Mouse (Mus musculus) kidney, postnatal 0 days (tissue): Measurements from ENCODE around the gene Fras1. TPM values are rescaled to one million over a fixed set of nuclear protein-coding genes. Genes with fewer than 3 reads are reported as not detected.
A peak's percentile ranks its signal among the peaks of the same experiment; 100 is the strongest.

Source experiments
- ATAC-seq: fragments of 200-750 bp; cut with Nextera tagmentation; replicated peaks from 2 replicates; pipeline ENCODE4 v1.8.0; 2017; ENCODE audit warnings: low read depth, moderate number of reproducible peaks, moderate TSS enrichment, moderate library complexity; ENCODE audit not compliant: low FRiP score
- DNase-seq: peaks from one replicate; pipeline ENCODE4 v3.0.0-alpha.2; 2016; ENCODE audit warnings: low spot score
- H3K27ac ChIP-seq: fragments of 300-500 bp; sonication (generic); 2 replicates; pipeline ENCODE4 v1.5.1; 2014; ENCODE audit warnings: mild to moderate bottlenecking
- H3K27me3 ChIP-seq: fragments of 300-500 bp; sonication (generic); 2 replicates; pipeline ENCODE4 v1.6.1; 2014; ENCODE audit warnings: low read length, mixed read lengths; ENCODE audit not compliant: insufficient read depth
- H3K36me3 ChIP-seq: fragments of 300-500 bp; sonication (generic); 2 replicates; pipeline ENCODE4 v1.6.1; 2014; ENCODE audit warnings: low read length, mixed read lengths; ENCODE audit not compliant: insufficient read depth
- H3K4me1 ChIP-seq: fragments of 300-500 bp; sonication (generic); replicated peaks from 2 replicates; pipeline ENCODE4 v1.6.1; 2014; ENCODE audit warnings: antibody characterized with exemption, low read length, mixed read lengths; ENCODE audit not compliant: insufficient read depth
- H3K4me2 ChIP-seq: fragments of 300-500 bp; sonication (generic); 2 replicates; pipeline ENCODE4 v1.6.1; 2014; ENCODE audit warnings: mild to moderate bottlenecking, low read length, moderate library complexity, mixed read lengths
- H3K4me3 ChIP-seq: fragments of 300-500 bp; sonication (generic); replicated peaks from 2 replicates; pipeline ENCODE4 v1.5.1; 2014; ENCODE audit warnings: low read depth, low read length
- H3K9ac ChIP-seq: fragments of 300-500 bp; sonication (generic); 2 replicates; pipeline ENCODE4 v1.6.1; 2014; ENCODE audit warnings: low read depth, low read length
- H3K9me3 ChIP-seq: fragments of 300-500 bp; sonication (generic); replicated peaks from 2 replicates; pipeline ENCODE4 v1.6.1; 2016; ENCODE audit warnings: low read length, inconsistent platforms, mixed read lengths
- CTCF ChIP-seq: IDR thresholded peaks from 2 replicates; pipeline ENCODE4 v1.5.1; 2016; ENCODE audit warnings: antibody characterized with exemption, low read depth, mild to moderate bottlenecking, moderate library complexity
- WGBS: fragments of 180-500 bp; shearing (Covaris S2); extraction: QIAGEN DNeasy Blood & Tissue Kit; methylation state at CpG from one replicate; pipeline ENCODE4 v1.1.7; 2014; 5-methylcytosine and 5-hydroxymethylcytosine counted together
- polyA plus RNA-seq: library from polyadenylated mRNA; unstranded; fragments of >200 nt; fragmentation: Nextera tagmentation; extraction: Ambion mirVana; gene quantifications from 2 replicates; pipeline ENCODE4 v1.2.1, GENCODE M21; 2015

Fras1 gene
- polyA plus RNA-seq, 1 experiment from 2014 or later: 15.8 TPM

GRCm38 (mm10) chr5:96799969-96800368 is 426.2 kb downstream of the Fras1 start:
- TF ChIP-seq CTCF: no peak

GRCm38 (mm10) chr5:96802185-96802584 is 428.4 kb downstream of the Fras1 start:
- H3K9ac ChIP-seq: no peak overlapping the region
- no peaks in the 10 kb centered on the region for H3K27me3 ChIP-seq
- H3K4me2 ChIP-seq: no peak overlapping the region
- WGBS: 17% methylated on average over 7 of the region's 7 CpGs
- H3K9me3 ChIP-seq: no peaks in the 10 kb centered on the region
- H3K36me3 ChIP-seq: no peaks in the 10 kb centered on the region
- TF ChIP-seq CTCF: no peak
- H3K27ac ChIP-seq: 0 out of 2 replicates have a peak overlapping the region, but pooled peaks have one; percentile 31
- peak; percentile 62 for DNase-seq
- peaks cover 31% of the 10 kb centered on the region for H3K4me1 ChIP-seq
- no peak overlapping the region for H3K4me3 ChIP-seq
- ATAC-seq: no peak

More at GRCm38 (mm10) chr5:96799969-96800368, 426.2 kb downstream of the Fras1 start:
- DNase-seq (no peak), ATAC-seq (no peak)
- 77% methylated on average over 9 of the region's 9 CpGs for WGBS
- H3K36me3 ChIP-seq: no peaks in the 10 kb centered on the region
- no peak overlapping the region for H3K4me2 ChIP-seq
- H3K9me3 ChIP-seq: no peaks in the 10 kb centered on the region
- H3K9ac ChIP-seq: no peak overlapping the region
- H3K4me1 ChIP-seq: peaks cover 26% of the 10 kb centered on the region
- no peaks in the 10 kb centered on the region for H3K27me3 ChIP-seq
- H3K27ac ChIP-seq: no peak overlapping the region
- no peak overlapping the region for H3K4me3 ChIP-seq

GRCm38 (mm10) chr5:96803091-96803490 is 429.3 kb downstream of the Fras1 start:
- WGBS: 19% methylated on average over 3 of the region's 3 CpGs
- ATAC-seq (no peak), DNase-seq (peak; percentile 37)
- Histone ChIP-seq H3K4me3 (no peak overlapping the region), H3K36me3 (no peaks in the 10 kb centered on the region), H3K27ac (no peak overlapping the region; the same call in 1 of the 2 replicates), H3K4me1 (peaks cover 31% of the 10 kb centered on the region), H3K27me3 (no peaks in the 10 kb centered on the region), H3K4me2 (no peak overlapping the region), H3K9me3 (no peaks in the 10 kb centered on the region), H3K9ac (no peak overlapping the region)
- no peak for TF ChIP-seq CTCF

GRCm38 (mm10) chr5:96804304-96804703 is 430.5 kb downstream of the Fras1 start:
- Histone ChIP-seq H3K9me3 (no peaks in the 10 kb centered on the region), H3K4me1 (peaks cover 31% of the 10 kb centered on the region), H3K36me3 (no peaks in the 10 kb centered on the region), H3K27me3 (no peaks in the 10 kb centered on the region), H3K9ac (no peak overlapping the region), H3K27ac (no peak overlapping the region), H3K4me2 (no peak overlapping the region), H3K4me3 (no peak overlapping the region)
- no peak for TF ChIP-seq CTCF
- ATAC-seq (no peak), DNase-seq (peak; percentile 70)
- 42% methylated on average over 4 of the region's 4 CpGs for WGBS

GRCm38 (mm10) chr5:96804813-96805212 is 431.1 kb downstream of the Fras1 start:
- Histone ChIP-seq H3K36me3 (no peaks in the 10 kb centered on the region), H3K4me2 (no peak overlapping the region), H3K4me3 (no peak overlapping the region), H3K9ac (no peak overlapping the region), H3K4me1 (peaks cover 31% of the 10 kb centered on the region), H3K9me3 (no peaks in the 10 kb centered on the region), H3K27ac (no peak overlapping the region), H3K27me3 (no peaks in the 10 kb centered on the region)
- ATAC-seq (0 out of 2 replicates have a peak, but pooled peaks have one; percentile 34), DNase-seq (peak; percentile 67)
- WGBS: 45% methylated on average over 3 of the region's 3 CpGs
- TF ChIP-seq CTCF: no peak

GRCm38 (mm10) chr5:96810620-96811019 is 436.9 kb downstream of the Fras1 start:
- 65% methylated on average over 4 of the region's 4 CpGs for WGBS
- Histone ChIP-seq H3K27ac (no peak overlapping the region), H3K9ac (no peak overlapping the region), H3K4me1 (peaks cover under 1% of the 10 kb centered on the region; the same call in 1 of the 2 replicates), H3K4me3 (no peak overlapping the region), H3K36me3 (peaks cover 9% of the 10 kb centered on the region; the same call in 1 of the 2 replicates), H3K27me3 (no peaks in the 10 kb centered on the region), H3K4me2 (no peak overlapping the region), H3K9me3 (no peaks in the 10 kb centered on the region)
- TF ChIP-seq CTCF: no peak
- ATAC-seq (no peak), DNase-seq (no peak)
